Mouse (Mus musculus) G1E (cell line): Measurements from ENCODE around the gene Bcl11b. TPM values are rescaled to one million over a fixed set of nuclear protein-coding genes. Genes with fewer than 3 reads are reported as not detected.

Experiments used
- ATAC-seq: 2 replicates; pipeline ENCODE4 v1.8.0; 2016; ENCODE audit warnings: mild to moderate bottlenecking; ENCODE audit not compliant: insufficient number of reproducible peaks, poor library complexity, low FRiP score, severe bottlenecking; ENCODE audit errors: extremely low read depth
- DNase-seq: peaks from one replicate; pipeline ENCODE4 v3.0.0; 2012; ENCODE audit warnings: low spot score
- H3K27me3 ChIP-seq: 2 replicates; pipeline ENCODE4 v1.6.1; 2012; ENCODE audit warnings: mild to moderate bottlenecking, low read length, inconsistent platforms; ENCODE audit not compliant: insufficient read depth
- H3K36me3 ChIP-seq: replicated peaks from 2 replicates; pipeline ENCODE3; 2012; ENCODE audit warnings: mild to moderate bottlenecking, inconsistent platforms
- H3K4me1 ChIP-seq: 2 replicates; pipeline ENCODE4 v1.6.1; 2012; ENCODE audit warnings: low read depth, low read length, inconsistent platforms, mixed read lengths; ENCODE audit not compliant: insufficient read depth
- H3K4me3 ChIP-seq: 2 replicates; pipeline ENCODE4 v1.5.1; 2012; ENCODE audit warnings: low read depth, mild to moderate bottlenecking, inconsistent platforms, low read length, moderate library complexity, mixed read lengths
- H3K9me3 ChIP-seq: replicated peaks from 2 replicates; pipeline ENCODE4 v1.6.1; 2012; ENCODE audit warnings: inconsistent platforms
- CTCF ChIP-seq: IDR thresholded peaks from 2 replicates; pipeline ENCODE4 v1.5.1; 2012; ENCODE audit warnings: low read depth, low read length, inconsistent platforms, mixed read lengths
- GATA1 ChIP-seq: IDR thresholded peaks from 2 replicates; pipeline ENCODE4 v1.6.1; 2012; ENCODE audit warnings: borderline replicate concordance, low read length, inconsistent platforms, mixed read lengths
- GATA2 ChIP-seq: IDR thresholded peaks from 2 replicates; pipeline ENCODE4 v1.6.1; 2012; ENCODE audit warnings: low read depth, low read length, inconsistent platforms, borderline replicate concordance
- POLR2AphosphoS5 ChIP-seq: IDR thresholded peaks from 2 replicates; pipeline ENCODE4 v1.6.1; 2012; ENCODE audit warnings: low read depth, low read length, inconsistent platforms; ENCODE audit not compliant: insufficient replicate concordance
- TAL1 ChIP-seq: conservative IDR thresholded peaks from 2 replicates; pipeline ENCODE4 v1.6.1; 2012; ENCODE audit warnings: low read depth, low read length, inconsistent platforms, mixed read lengths
- polyA plus RNA-seq: library from polyadenylated mRNA; stranded (reverse); fragments of >175 nt; gene quantifications from 2 replicates; pipeline ENCODE4 v1.2.3, GENCODE M21; 2012
- total RNA-seq, 2 experiments: library from RNA; stranded (forward) in 1 of 2; stranded (reverse) in 1 of 2; fragments of 200-1000 nt in 1 of 2; fragments of >200 nt in 1 of 2; fragmentation: Nextera tagmentation in 1 of 2; gene quantifications; 2 replicates each; pipeline ENCODE4 v1.2.3; 2014 to 2017

Bcl11b gene
- total and polyA plus RNA-seq, 3 experiments, result 0.05 TPM; not detected in 2

- Histone ChIP-seq H3K36me3 (no peaks in the 10 kb centered on the region), H3K9me3 (peaks cover 95% of the 10 kb centered on the region), H3K27me3 (no peaks in the 10 kb centered on the region; the same call in 1 of the 2 replicates), H3K4me3 (no peak overlapping the region), H3K4me1 (no peaks in the 10 kb centered on the region)
- no peak for ATAC-seq
- no peak for DNase-seq
- TF ChIP-seq POLR2AphosphoS5, result no peak
- TF ChIP-seq TAL1, result no peak
- no peak for TF ChIP-seq CTCF
- TF ChIP-seq GATA2, result no peak
- no peak for TF ChIP-seq GATA1
Observed at GRCm38 (mm10) chr12:107977086-107977485, 26.3 kb downstream of the Bcl11b start.

GRCm38 (mm10) chr12:107976571-107977001 lies 26.8 kb downstream of the Bcl11b start:
- Histone ChIP-seq H3K36me3 (no peaks in the 10 kb centered on the region), H3K9me3 (peaks cover 95% of the 10 kb centered on the region)

GRCm38 (mm10) chr12:107975897-107976570 lies 27.4 kb downstream of the Bcl11b start:
- peaks cover 95% of the 10 kb centered on the region for H3K9me3 ChIP-seq
- DNase-seq (no peak), ATAC-seq (no peak)
- no peak overlapping the region for H3K4me3 ChIP-seq
- no peaks in the 10 kb centered on the region for H3K36me3 ChIP-seq
- TF ChIP-seq GATA1, result no peak
- no peaks in the 10 kb centered on the region; the same call in 1 of the 2 replicates for H3K27me3 ChIP-seq
- no peaks in the 10 kb centered on the region for H3K4me1 ChIP-seq

More at GRCm38 (mm10) chr12:107976571-107977001, 26.8 kb downstream of the Bcl11b start:
- Histone ChIP-seq H3K4me1 (no peaks in the 10 kb centered on the region), H3K27me3 (no peaks in the 10 kb centered on the region; the same call in 1 of the 2 replicates), H3K4me3 (no peak overlapping the region; the same call in 1 of the 2 replicates)
- no peak for ATAC-seq
- no peak for TF ChIP-seq GATA2
- TF ChIP-seq GATA1, result no peak
- TF ChIP-seq POLR2AphosphoS5, result no peak
- TF ChIP-seq TAL1, result no peak
- no peak for TF ChIP-seq CTCF
- no peak for DNase-seq

GRCm38 (mm10) chr12:107975479-107975896 lies 27.9 kb downstream of the Bcl11b start:
- Histone ChIP-seq H3K9me3 (peaks cover 94% of the 10 kb centered on the region), H3K4me1 (no peaks in the 10 kb centered on the region), H3K27me3 (no peaks in the 10 kb centered on the region; the same call in 1 of the 2 replicates), H3K4me3 (no peak overlapping the region), H3K36me3 (no peaks in the 10 kb centered on the region)
- ATAC-seq (no peak), DNase-seq (no peak)
- TF ChIP-seq POLR2AphosphoS5 (no peak), GATA1 (no peak), CTCF (no peak), TAL1 (no peak), GATA2 (no peak)

DNA sequence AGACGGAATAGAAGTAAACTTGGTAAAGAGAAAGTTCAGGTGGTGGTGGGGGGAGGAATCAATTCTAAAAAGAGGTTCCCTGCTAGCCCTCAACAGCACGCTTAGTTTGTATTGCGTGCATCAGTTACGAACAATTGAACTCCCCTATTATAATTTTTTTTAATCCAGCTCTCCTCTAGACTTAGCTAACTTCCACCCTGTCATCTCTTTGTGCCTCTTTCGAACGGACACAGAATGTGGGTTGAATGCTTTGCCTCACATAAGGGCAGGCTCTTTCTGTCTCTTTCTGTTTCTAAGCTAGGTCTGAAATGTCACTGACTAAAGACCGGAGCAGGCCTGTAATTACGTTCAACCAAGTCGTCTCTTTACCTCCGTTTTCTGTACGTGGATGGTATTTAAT lies 28.9 kb downstream of the Bcl11b start:
- DNase-seq (no peak), ATAC-seq (no peak)
- H3K36me3 ChIP-seq, result no peaks in the 10 kb centered on the region
- no peak overlapping the region for H3K4me3 ChIP-seq
- H3K4me1 ChIP-seq, result no peaks in the 10 kb centered on the region
- peaks cover 91% of the 10 kb centered on the region for H3K9me3 ChIP-seq
- TF ChIP-seq POLR2AphosphoS5 (no peak), CTCF (no peak)
- H3K27me3 ChIP-seq, result no peaks in the 10 kb centered on the region; the same call in 1 of the 2 replicates

- Histone ChIP-seq H3K36me3 (no peaks in the 10 kb centered on the region), H3K4me3 (no peak overlapping the region), H3K27me3 (no peaks in the 10 kb centered on the region; the same call in 1 of the 2 replicates), H3K4me1 (no peaks in the 10 kb centered on the region), H3K9me3 (peaks cover 91% of the 10 kb centered on the region)
- TF ChIP-seq GATA2 (no peak), POLR2AphosphoS5 (no peak), GATA1 (no peak), TAL1 (no peak), CTCF (no peak)
- ATAC-seq (no peak), DNase-seq (no peak)
Observed at GRCm38 (mm10) chr12:107973556-107974140, 29.8 kb downstream of the Bcl11b start.
